Mouse (Mus musculus) intestine, embryonic 14.5 days (tissue): Measurements from ENCODE around the gene Lrrd1. TPM values are rescaled to one million over a fixed set of nuclear protein-coding genes. Genes with fewer than 3 reads are reported as not detected.
"Not testable (repeated sequence)": the region's sequence is repeated elsewhere in the genome, so short reads cannot be mapped to it uniquely, and the experiment has no call there.

Source experiments
- ATAC-seq: fragments of 200-750 bp; cut with Nextera tagmentation; replicated peaks from 2 replicates; pipeline ENCODE4 v1.8.0; 2017; ENCODE audit warnings: low read depth, moderate number of reproducible peaks, moderate TSS enrichment, moderate library complexity; ENCODE audit not compliant: low FRiP score, low TSS enrichment
- DNase-seq: peaks from one replicate; pipeline ENCODE4 v3.0.0-alpha.2; 2018; ENCODE audit warnings: low spot score
- H3K27ac ChIP-seq: fragments of 300-500 bp; sonication (generic); 2 replicates; pipeline ENCODE4 v1.5.1; 2014; ENCODE audit warnings: low read depth, mild to moderate bottlenecking, control low read depth
- H3K27me3 ChIP-seq: fragments of 300-500 bp; sonication (generic); replicated peaks from 2 replicates; pipeline ENCODE4 v1.6.1; 2014; ENCODE audit warnings: low read length, control low read depth; ENCODE audit not compliant: control insufficient read depth, insufficient read depth
- H3K36me3 ChIP-seq: fragments of 300-500 bp; sonication (generic); 2 replicates; pipeline ENCODE4 v1.6.1; 2014; ENCODE audit warnings: low read length, control low read depth; ENCODE audit not compliant: control insufficient read depth, insufficient read depth
- H3K4me1 ChIP-seq: fragments of 300-500 bp; sonication (generic); replicated peaks from 2 replicates; pipeline ENCODE4 v1.6.1; 2014; ENCODE audit warnings: low read length, control low read depth, mixed read lengths; ENCODE audit not compliant: control insufficient read depth, insufficient read depth
- H3K4me2 ChIP-seq: fragments of 300-500 bp; sonication (generic); 2 replicates; pipeline ENCODE4 v1.6.1; 2014; ENCODE audit warnings: low read length
- H3K4me3 ChIP-seq: fragments of 300-500 bp; sonication (generic); 2 replicates; pipeline ENCODE4 v1.5.1; 2014; ENCODE audit warnings: low read depth, low read length, control low read depth, mixed read lengths
- H3K9ac ChIP-seq: fragments of 300-500 bp; sonication (generic); 2 replicates; pipeline ENCODE4 v1.6.1; 2014; ENCODE audit warnings: mild to moderate bottlenecking, low read length
- H3K9me3 ChIP-seq: fragments of 300-500 bp; sonication (generic); 2 replicates; pipeline ENCODE4 v1.6.1; 2016; ENCODE audit warnings: low read length, control low read depth; ENCODE audit not compliant: control insufficient read depth
- WGBS: fragments of 180-500 bp; shearing (Covaris S2); extraction: QIAGEN DNeasy Blood & Tissue Kit; methylation state at CpG from one replicate; pipeline ENCODE4 v1.1.7; 2014; 5-methylcytosine and 5-hydroxymethylcytosine counted together
- polyA plus RNA-seq: library from polyadenylated mRNA; unstranded; fragments of >200 nt; fragmentation: Nextera tagmentation; extraction: Ambion mirVana; gene quantifications from 2 replicates; pipeline ENCODE4 v1.2.1, GENCODE M21; 2014

Lrrd1 gene
- polyA plus RNA-seq, result not detected in 2 replicates

DNA sequence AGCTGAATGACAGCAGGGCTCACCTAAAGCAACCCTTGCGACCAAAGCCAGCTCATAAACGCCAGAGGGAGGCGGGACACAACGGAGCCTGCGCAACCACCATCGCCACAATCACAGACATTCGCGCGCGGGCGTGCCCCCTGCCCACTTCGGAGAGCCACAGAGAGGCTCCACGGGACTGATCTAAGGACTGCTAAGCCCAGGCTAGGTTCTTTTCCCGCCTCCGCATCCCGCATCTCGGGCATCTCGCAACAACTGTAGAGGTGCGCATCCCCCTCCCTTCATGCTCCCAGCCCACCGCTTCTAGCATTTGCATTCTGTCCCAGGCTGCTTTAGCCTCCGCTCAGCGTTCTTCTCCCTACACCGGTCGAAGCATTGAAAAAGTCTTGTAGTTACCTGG lies at the start of gene Lrrd1:
Lrrd1 (plus strand) TSS at position 148 of the 400 bp plus-strand sequence.
- Histone ChIP-seq H3K9ac (no peak within 1 kb of the TSS; the same call in 1 of the 2 replicates), H3K4me1 (no peaks in the 10 kb centered on the region), H3K4me3 (peak within 1 kb of the TSS; percentile 29), H3K4me2 (peak within 1 kb of the TSS; percentile 61), H3K27ac (no peak within 1 kb of the TSS), H3K9me3 (no peaks in the 10 kb centered on the region), H3K36me3 (peaks cover 10% of the 10 kb centered on the region; the same call in 1 of the 2 replicates), H3K27me3 (no peaks in the 10 kb centered on the region)
- 6% methylated on average over 24 of the region's 24 CpGs for WGBS
- ATAC-seq (no peak), DNase-seq (no peak)

DNA sequence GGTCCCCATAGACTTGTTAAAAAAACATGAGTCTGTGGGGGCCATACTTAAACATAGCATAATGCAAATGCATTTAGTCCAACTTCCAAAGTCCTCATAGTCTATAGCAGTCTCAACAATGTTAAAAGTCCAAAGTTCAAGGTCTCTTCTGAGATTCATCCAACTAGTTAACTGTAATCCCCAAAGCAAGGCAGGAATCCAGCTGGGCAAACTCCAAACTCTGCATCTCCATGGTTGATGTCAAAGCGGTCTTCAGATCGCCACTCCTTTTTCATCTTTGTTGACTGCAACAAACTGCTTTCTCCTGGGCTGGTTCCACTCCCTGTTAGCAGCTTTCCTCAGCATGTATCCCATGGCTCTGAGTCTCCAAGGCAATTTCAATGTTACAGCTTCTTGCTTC lies 47.9 kb upstream of the Lrrd1 start:
- ATAC-seq, H3K27me3 ChIP-seq: not testable (repeated sequence)

GRCm38 (mm10) chr5:3798656-3799055 lies 46.3 kb upstream of the Lrrd1 start:
- not testable (repeated sequence) for H3K27me3 ChIP-seq, DNase-seq, H3K36me3 ChIP-seq, H3K9me3 ChIP-seq, H3K4me2 ChIP-seq, H3K27ac ChIP-seq, H3K4me1 ChIP-seq, ATAC-seq, H3K4me3 ChIP-seq, H3K9ac ChIP-seq

More for the DNA sequence above, 47.9 kb upstream of the Lrrd1 start:
- 89% methylated on average over 2 of the region's 2 CpGs for WGBS
- not testable (repeated sequence) for DNase-seq, H3K4me3 ChIP-seq, H3K4me1 ChIP-seq, H3K27ac ChIP-seq, H3K4me2 ChIP-seq, H3K9me3 ChIP-seq, H3K9ac ChIP-seq, H3K36me3 ChIP-seq

DNA sequence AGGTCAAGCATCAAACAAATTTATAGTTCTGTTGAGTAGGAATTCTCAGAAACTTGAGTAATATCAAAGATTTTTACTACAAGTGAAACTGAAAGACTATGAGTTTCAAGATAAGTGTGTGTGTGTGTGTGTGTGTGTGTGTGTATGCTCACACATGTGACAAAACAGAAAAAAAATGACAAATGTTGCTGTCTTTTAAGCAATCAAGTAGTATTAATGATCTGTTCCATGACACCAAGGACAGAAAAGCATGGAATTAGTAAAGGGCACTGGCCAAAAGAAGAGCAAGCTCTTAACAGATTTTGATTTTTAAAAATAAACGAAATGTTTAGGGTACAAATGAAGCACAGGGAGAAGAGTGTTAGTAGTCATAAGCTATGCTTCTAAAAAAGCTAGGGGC lies 44.9 kb upstream of the Lrrd1 start:
- DNase-seq (no peak), ATAC-seq (no peak)
- Histone ChIP-seq H3K9me3 (no peaks in the 10 kb centered on the region), H3K27me3 (no peaks in the 10 kb centered on the region), H3K4me2 (no peak overlapping the region), H3K4me3 (no peak overlapping the region), H3K27ac (no peak overlapping the region), H3K4me1 (peaks cover 4% of the 10 kb centered on the region), H3K36me3 (no peaks in the 10 kb centered on the region), H3K9ac (no peak overlapping the region)
- WGBS, result 82% methylated on average over 1 of the region's 1 CpGs

- H3K36me3 ChIP-seq, result no peaks in the 10 kb centered on the region
- no peak for ATAC-seq
- H3K4me3 ChIP-seq, result no peak overlapping the region
- H3K9ac ChIP-seq, result no peak overlapping the region
- H3K9me3 ChIP-seq, result no peaks in the 10 kb centered on the region
- 79% methylated on average over 4 of the region's 4 CpGs for WGBS
- no peak overlapping the region for H3K27ac ChIP-seq
- H3K27me3 ChIP-seq, result no peaks in the 10 kb centered on the region
- no peak for DNase-seq
- no peak overlapping the region; the same call in 1 of the 2 replicates for H3K4me2 ChIP-seq
- H3K4me1 ChIP-seq, result peaks cover 4% of the 10 kb centered on the region
These were observed 44.1 kb upstream of the Lrrd1 start for GRCm38 (mm10) chr5:3800881-3801280.

DNA sequence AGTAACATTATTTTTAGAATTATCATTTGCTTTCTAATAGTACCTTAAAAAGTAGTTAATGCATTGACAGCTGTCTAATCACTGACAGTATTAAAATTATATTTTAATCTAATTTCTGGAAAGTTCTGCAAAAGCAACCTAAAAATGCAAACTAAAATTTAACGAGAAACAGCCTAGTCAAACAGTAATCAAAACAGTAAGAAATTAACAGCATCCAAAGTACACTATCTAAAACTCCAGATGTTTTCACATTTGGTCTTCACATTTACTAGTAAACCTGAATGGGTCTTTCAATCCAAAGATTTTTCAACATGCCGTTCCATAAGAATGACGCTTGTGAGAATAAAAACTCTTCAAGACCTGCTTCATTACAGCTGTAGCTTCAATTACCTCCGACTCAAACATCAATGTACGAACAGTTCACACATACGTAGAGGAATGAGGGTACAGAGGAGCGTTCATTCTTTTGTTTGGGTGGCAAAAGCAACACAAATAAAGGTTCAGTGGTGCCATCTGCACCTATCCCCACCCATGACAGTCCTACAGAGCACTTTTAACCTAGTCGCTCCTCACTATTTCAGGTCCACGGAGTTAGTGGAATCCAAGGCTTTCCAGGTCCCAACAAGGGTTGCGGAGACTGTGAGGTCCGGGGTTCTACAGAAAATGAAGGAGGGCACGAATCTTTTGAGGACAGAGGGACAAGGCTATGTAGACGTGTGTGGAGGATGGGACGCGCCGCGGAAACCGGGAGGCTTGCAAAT lies 43.1 kb upstream of the Lrrd1 start:
- Histone ChIP-seq H3K27ac (peak overlapping the region; percentile 80), H3K36me3 (no peaks in the 10 kb centered on the region), H3K4me1 (peaks cover 4% of the 10 kb centered on the region), H3K4me3 (peak overlapping the region; percentile 75), H3K27me3 (no peaks in the 10 kb centered on the region), H3K4me2 (peak overlapping the region; percentile 77), H3K9ac (peak overlapping the region; percentile 76), H3K9me3 (no peaks in the 10 kb centered on the region)
- no peak; the same call in 1 of the 2 replicates for ATAC-seq
- DNase-seq, result no peak
- 7% methylated on average over 18 of the region's 18 CpGs for WGBS

- peak; percentile 96 for ATAC-seq
- peak within 1 kb of the TSS; percentile 80 for H3K27ac ChIP-seq
These were observed 42.3 kb upstream of the Lrrd1 start, which contains the start of the genes Ankib1 and Krit1 for GRCm38 (mm10) chr5:3802433-3803291. Gene Ankib1 (minus strand): TSS chr5:3802925. Gene Krit1 (plus strand): TSS chr5:3803184.

GRCm38 (mm10) chr5:3803292-3804165 lies 41.4 kb upstream of the Lrrd1 start:
- DNase-seq (no peak), ATAC-seq (peak; percentile 76)
- under 1% methylated on average over 36 of the region's 36 CpGs for WGBS

More at GRCm38 (mm10) chr5:3802433-3803291, 42.3 kb upstream of the Lrrd1 start, which contains the start of the genes Ankib1 and Krit1:
- Histone ChIP-seq H3K9me3 (no peaks in the 10 kb centered on the region), H3K9ac (peak within 1 kb of the TSS; percentile 76), H3K4me2 (peak within 1 kb of the TSS; percentile 77), H3K4me1 (peaks cover 4% of the 10 kb centered on the region), H3K36me3 (no peaks in the 10 kb centered on the region), H3K27me3 (no peaks in the 10 kb centered on the region), H3K4me3 (peak within 1 kb of the TSS; percentile 75)
- DNase-seq, result peak; percentile 94
- WGBS, result under 1% methylated on average over 94 of the region's 109 CpGs

More at GRCm38 (mm10) chr5:3803292-3804165, 41.4 kb upstream of the Lrrd1 start:
- Histone ChIP-seq H3K4me3 (peak overlapping the region; percentile 75), H3K27ac (peak overlapping the region; percentile 80), H3K27me3 (no peaks in the 10 kb centered on the region), H3K9me3 (no peaks in the 10 kb centered on the region), H3K9ac (peak overlapping the region; percentile 76), H3K36me3 (no peaks in the 10 kb centered on the region; the same call in 1 of the 2 replicates), H3K4me2 (peak overlapping the region; percentile 77), H3K4me1 (peaks cover 4% of the 10 kb centered on the region)
